Mouse (Mus musculus) megakaryocyte, embryonic 14.5 days (primary cell): ENCODE results near the gene Tbx18.

ENCODE experiments used
- FLI1 ChIP-seq: IDR thresholded peaks from 2 replicates; pipeline ENCODE4 v1.6.1; 2012; ENCODE audit warnings: low read length, inconsistent platforms, mixed read lengths
- GATA1 ChIP-seq: IDR thresholded peaks from 3 replicates; pipeline ENCODE4 v1.6.1; 2012; ENCODE audit warnings: mixed read lengths, low read length, inconsistent platforms, borderline replicate concordance

GRCm38 (mm10) chr9:87686981-87687380 lies 44.1 kb downstream of the Tbx18 start:
- no peak for TF ChIP-seq GATA1
- no peak for TF ChIP-seq FLI1
